Comparison of ENCODE assay signal across 9 mouse cellular contexts in genomic region chr2:33215177-33215699, GRCm38 (mm10). TPM values are rescaled to one million over a fixed set of nuclear protein-coding genes. Genes with fewer than 3 reads are reported as not detected.
A peak's percentile ranks its signal among the peaks of the same experiment; 100 is the strongest.
DNase-seq lines count a peak whose midpoint lies in the region; ATAC-seq and TF ChIP-seq lines count a peak whose summit lies in the region.
"Had no signal": no experiment of that assay in that cellular context is flagged by ENCODE, and none has a peak within 500 bp of the region (broad histone marks: within the 10 kb centered on the region; RNA-seq: fewer than 3 reads in every experiment).

No protein-coding gene starts in this region.

- 0 out of 2 replicates have a peak overlapping the region, but pooled peaks have one; percentile 2 for H3K4me3 ChIP-seq in kidney, adult 2 months (ENCODE audit: insufficient read depth, low read depth, low read length)
- H3K4me3 ChIP-seq in forebrain, embryonic 10.5 days = peak overlapping the region; percentile 72
- 0 out of 2 replicates have a peak overlapping the region, but pooled peaks have one; percentile 42 for H3K4me3 ChIP-seq in intestine, postnatal 0 days (ENCODE audit: low read depth, low read length)
- no peak overlapping the region for H3K4me3 ChIP-seq in midbrain, embryonic 16.5 days (ENCODE audit: low read depth, low read length)

- TF ChIP-seq CTCF in kidney, adult 2 months (conservative IDR thresholded peaks at IDR 0.05; ENCODE audit: insufficient read depth, insufficient read length, low read depth, low read length) = no peak
- no peak for TF ChIP-seq CTCF in intestine, postnatal 0 days (IDR thresholded peaks at IDR 0.05; ENCODE audit: low read depth)

- WGBS in kidney, adult 2 months = 52% methylated on average over 5 of the region's 5 CpGs
- WGBS in forebrain, embryonic 10.5 days = 73% methylated on average over 5 of the region's 5 CpGs
- WGBS in intestine, postnatal 0 days = 67% methylated on average over 5 of the region's 5 CpGs
- WGBS in midbrain, embryonic 16.5 days = 72% methylated on average over 5 of the region's 5 CpGs

- ATAC-seq in intestine, postnatal 0 days = 0 out of 2 replicates have a peak, but pooled peaks have one; percentile 1
- no peak for ATAC-seq in midbrain, embryonic 16.5 days
- no peak for ATAC-seq in inflammation-experienced regulatory T-cells, adult 6 months

- H3K4me2 ChIP-seq in intestine, postnatal 0 days (replicated peaks; ENCODE audit: low read depth) = peak overlapping the region; percentile 62
- H3K4me2 ChIP-seq in midbrain, embryonic 16.5 days (ENCODE audit: low read length) = peak overlapping the region; percentile 51; the same call in 1 of the 2 replicates

- no peaks in the 10 kb centered on the region for H3K27me3 ChIP-seq in kidney, adult 2 months (replicated peaks; ENCODE audit: control insufficient read depth, insufficient read depth, low read length)
- H3K27me3 ChIP-seq in forebrain, embryonic 10.5 days (ENCODE audit: poor library complexity, severe bottlenecking) = no peaks in the 10 kb centered on the region
- H3K27me3 ChIP-seq in intestine, postnatal 0 days (replicated peaks; ENCODE audit: control insufficient read depth, insufficient read depth, low read length) = no peaks in the 10 kb centered on the region
- H3K27me3 ChIP-seq in midbrain, embryonic 16.5 days (ENCODE audit: control insufficient read depth, insufficient read depth, low read depth, low read length) = no peaks in the 10 kb centered on the region

- H3K9ac ChIP-seq in intestine, postnatal 0 days (ENCODE audit: low read depth, low read length) = peak overlapping the region; percentile 42; the same call in 1 of the 2 replicates
- H3K9ac ChIP-seq in midbrain, embryonic 16.5 days (ENCODE audit: low read depth, low read length) = peak overlapping the region; percentile 37; the same call in 1 of the 2 replicates

- H3K27ac ChIP-seq in kidney, adult 2 months (ENCODE audit: insufficient read depth, low read depth, low read length) = peak overlapping the region; percentile 13; the same call in 1 of the 2 replicates
- H3K27ac ChIP-seq in forebrain, embryonic 10.5 days = peak overlapping the region; percentile 96
- 0 out of 2 replicates have a peak overlapping the region, but pooled peaks have one; percentile 57 for H3K27ac ChIP-seq in intestine, postnatal 0 days (ENCODE audit: low read depth, low read length)
- H3K27ac ChIP-seq in midbrain, embryonic 16.5 days (ENCODE audit: low read length) = peak overlapping the region; percentile 43

- no peaks in the 10 kb centered on the region for H3K36me3 ChIP-seq in kidney, adult 2 months (ENCODE audit: control insufficient read depth, insufficient read depth, low read length)
- peaks cover 11% of the 10 kb centered on the region for H3K36me3 ChIP-seq in forebrain, embryonic 10.5 days (replicated peaks)
- H3K36me3 ChIP-seq in intestine, postnatal 0 days (ENCODE audit: control insufficient read depth, insufficient read depth) = no peaks in the 10 kb centered on the region
- no peaks in the 10 kb centered on the region for H3K36me3 ChIP-seq in midbrain, embryonic 16.5 days (ENCODE audit: control insufficient read depth, insufficient read depth, low read length)
- H3K36me3 ChIP-seq: G1E had no signal

- peaks cover 7% of the 10 kb centered on the region for H3K4me1 ChIP-seq in kidney, adult 2 months (ENCODE audit: control insufficient read depth, insufficient read depth, low read length)
- peaks cover 61% of the 10 kb centered on the region for H3K4me1 ChIP-seq in forebrain, embryonic 10.5 days
- H3K4me1 ChIP-seq in intestine, postnatal 0 days (replicated peaks; ENCODE audit: control insufficient read depth, insufficient read depth, low read length) = no peaks in the 10 kb centered on the region; the same call in 1 of the 2 replicates
- H3K4me1 ChIP-seq in midbrain, embryonic 16.5 days (ENCODE audit: control insufficient read depth, insufficient read depth, low read length) = peaks cover 22% of the 10 kb centered on the region

- no peak for DNase-seq in kidney, adult 2 months
- DNase-seq in kidney, adult 8-10 months = no peak
- no peak for DNase-seq in forebrain, embryonic 10.5 days (ENCODE audit: extremely low spot score, low spot score)
- no peak for DNase-seq in thymus, adult 18-20 months
- no peak for DNase-seq in left cerebral cortex, adult 18-20 months (ENCODE audit: low spot score in 2 of 2)

- no peaks in the 10 kb centered on the region for H3K9me3 ChIP-seq in forebrain, embryonic 10.5 days
- H3K9me3 ChIP-seq in intestine, postnatal 0 days (ENCODE audit: control insufficient read depth) = no peaks in the 10 kb centered on the region
- no peaks in the 10 kb centered on the region for H3K9me3 ChIP-seq in midbrain, embryonic 16.5 days (replicated peaks; ENCODE audit: control insufficient read depth, low read length, poor library complexity, severe bottlenecking)
- H3K9me3 ChIP-seq: G1E had no signal

- TF ChIP-seq POLR2A in kidney, adult 2 months (IDR thresholded peaks at IDR 0.05; ENCODE audit: low read depth, low read length) = no peak

RNA-seq across cellular contexts. Expression of gene Angptl2, which starts 0.6 kb away (rescaled TPM):
- polyA plus RNA-seq in kidney, adult 2 months (2012; rRNA removed) = 90.1 and 93.0 TPM in 2 replicates
- 24.3 and 25.1 TPM in 2 replicates for polyA plus RNA-seq in forebrain, embryonic 10.5 days (2016; fragmentation: Nextera tagmentation; extraction: Ambion mirVana)
- polyA plus RNA-seq in intestine, postnatal 0 days (2015; fragmentation: Nextera tagmentation; extraction: Ambion mirVana) = 24.2 and 25.5 TPM in 2 replicates
- 9.8 and 10.6 TPM in 2 replicates for polyA plus RNA-seq in midbrain, embryonic 16.5 days (2015; fragmentation: Nextera tagmentation; extraction: Ambion mirVana)
- polyA plus RNA-seq in inflammation-experienced regulatory T-cells, adult 6 months (2017; shearing (Covaris generic)) = 10 to 100 TPM; 17.1 to 19.5 (median 19.3) TPM
- 1 to 10 TPM; 2.5 TPM for total RNA-seq in left cerebral cortex, adult 18-20 months (2021)
- polyA plus RNA-seq: G1E had no signal

Comparison
In these comparisons a context has a peak if more than half of its experiments do, and no peak if none do; other contexts are left out.
1. H3K27ac ChIP-seq: peak in every context shown above with its lines; median percentile 96 in forebrain, embryonic 10.5 days; 57 in intestine, postnatal 0 days; 43 in midbrain, embryonic 16.5 days; 13 in kidney, adult 2 months.